Mouse (Mus musculus) heart, embryonic 14.5 days (tissue): ENCODE measurements around the gene Fam228b. TPM values are rescaled to one million over a fixed set of nuclear protein-coding genes. Genes with fewer than 3 reads are reported as not detected.
"Not testable (repeated sequence)": the region's sequence is repeated elsewhere in the genome, so short reads cannot be mapped to it uniquely, and the experiment has no call there.

Experiments used
- ATAC-seq: fragments of 200-750 bp; cut with Nextera tagmentation; 2 replicates; pipeline ENCODE4 v1.8.0; 2017; ENCODE audit warnings: low read depth, moderate TSS enrichment; ENCODE audit not compliant: insufficient number of reproducible peaks, insufficient read depth, low FRiP score
- H3K27ac ChIP-seq, 2 experiments: fragments of 200-500 bp in 1 of 2; fragments of 300-500 bp in 1 of 2; sonication (generic) in 1 of 2; replicated peaks in 1 of 2; 2 replicates each; pipeline ENCODE4 v1.5.1; 2012 to 2014; ENCODE audit warnings: low read depth in 2 of 2, low read length in 2 of 2, control low read depth in 1 of 2, mild to moderate bottlenecking in 1 of 2, mixed read lengths in 1 of 2; ENCODE audit not compliant: control insufficient read depth in 1 of 2, insufficient read depth in 1 of 2
- H3K27me3 ChIP-seq: fragments of 300-500 bp; sonication (generic); 2 replicates; pipeline ENCODE4 v1.6.1; 2014; ENCODE audit warnings: mild to moderate bottlenecking, low read length, control low read depth; ENCODE audit not compliant: control insufficient read depth, insufficient read depth
- H3K36me3 ChIP-seq: fragments of 300-500 bp; sonication (generic); 2 replicates; pipeline ENCODE4 v1.6.1; 2014; ENCODE audit warnings: mild to moderate bottlenecking, control low read depth, low read length, mixed read lengths; ENCODE audit not compliant: control insufficient read depth, insufficient read depth
- H3K4me1 ChIP-seq, 2 experiments: fragments of 200-500 bp in 1 of 2; fragments of 300-500 bp in 1 of 2; sonication (generic) in 1 of 2; 2 replicates each; pipeline ENCODE4 v1.6.1; 2012 to 2014; ENCODE audit warnings: low read length in 2 of 2, control low read depth in 1 of 2, mixed read lengths in 1 of 2; ENCODE audit not compliant: control insufficient read depth in 2 of 2, insufficient read depth in 2 of 2
- H3K4me2 ChIP-seq: fragments of 300-500 bp; sonication (generic); 2 replicates; pipeline ENCODE4 v1.6.1; 2014; ENCODE audit warnings: mild to moderate bottlenecking, low read length
- H3K4me3 ChIP-seq, 2 experiments: fragments of 200-500 bp in 1 of 2; fragments of 300-500 bp in 1 of 2; sonication (generic) in 1 of 2; 2 replicates each; pipeline ENCODE4 v1.5.1; 2012 to 2014; ENCODE audit warnings: low read length in 2 of 2, mild to moderate bottlenecking in 2 of 2, control low read depth in 1 of 2, low read depth in 1 of 2, moderate library complexity in 1 of 2; ENCODE audit not compliant: control insufficient read depth in 1 of 2, insufficient read depth in 1 of 2
- H3K9ac ChIP-seq: fragments of 300-500 bp; sonication (generic); 2 replicates; pipeline ENCODE4 v1.6.1; 2014; ENCODE audit warnings: mild to moderate bottlenecking, low read length
- H3K9me3 ChIP-seq: fragments of 300-500 bp; sonication (generic); 2 replicates; pipeline ENCODE4 v1.6.1; 2016; ENCODE audit warnings: low read length, control low read depth; ENCODE audit not compliant: control insufficient read depth
- WGBS: fragments of 180-500 bp; shearing (Covaris S2); extraction: QIAGEN DNeasy Blood & Tissue Kit; methylation state at CpG from one replicate; pipeline ENCODE4 v1.1.7; 2014; 5-methylcytosine and 5-hydroxymethylcytosine counted together
- polyA plus RNA-seq: library from polyadenylated mRNA; unstranded; fragments of >200 nt; fragmentation: Nextera tagmentation; extraction: Ambion mirVana; gene quantifications from 2 replicates; pipeline ENCODE4 v1.2.1, GENCODE M21; 2014

Gene Fam228b
- polyA plus RNA-seq, 1 experiment from 2014 or later: 4.6 TPM

GRCm38 (mm10) chr12:4706175-4706574, 62.9 kb downstream of the Fam228b start:
- Histone ChIP-seq H3K4me2 (no peak overlapping the region), H3K36me3 (peaks cover 66% of the 10 kb centered on the region), H3K9ac (no peak overlapping the region), H3K9me3 (no peaks in the 10 kb centered on the region), H3K27ac (no peak overlapping the region), H3K27me3 (no peaks in the 10 kb centered on the region), H3K4me3 (no peak overlapping the region), H3K4me1 (peaks cover 3% of the 10 kb centered on the region in 2 experiments; a peak in 2 of 4 replicates)
- WGBS: 88% methylated on average over 5 of the region's 5 CpGs
- ATAC-seq: no peak

GRCm38 (mm10) chr12:4705626-4706025, 63.4 kb downstream of the Fam228b start:
- H3K27ac ChIP-seq, H3K9me3 ChIP-seq, ATAC-seq, H3K9ac ChIP-seq, H3K4me2 ChIP-seq, H3K4me1 ChIP-seq, H3K4me3 ChIP-seq, H3K27me3 ChIP-seq: not testable (repeated sequence)
- peaks cover 67% of the 10 kb centered on the region for H3K36me3 ChIP-seq
- 28% methylated on average over 6 of the region's 6 CpGs for WGBS

- no peak overlapping the region for H3K4me3 ChIP-seq
- no peak overlapping the region for H3K27ac ChIP-seq
- WGBS: 89% methylated on average over 1 of the region's 1 CpGs
- no peaks in the 10 kb centered on the region for H3K9me3 ChIP-seq
- peaks cover 0 to 5% of the 10 kb centered on the region in 2 experiments; a peak in 1 of 4 replicates for H3K4me1 ChIP-seq
- no peak for ATAC-seq
- H3K9ac ChIP-seq: no peak overlapping the region
- no peaks in the 10 kb centered on the region for H3K27me3 ChIP-seq
- no peak overlapping the region for H3K4me2 ChIP-seq
- peaks cover 26% of the 10 kb centered on the region for H3K36me3 ChIP-seq
Measured at GRCm38 (mm10) chr12:4694534-4694933, 74.5 kb downstream of the Fam228b start.

GRCm38 (mm10) chr12:4691193-4691592, 77.9 kb downstream of the Fam228b start:
- Histone ChIP-seq H3K4me1 (peaks cover 0 to 5% of the 10 kb centered on the region in 2 experiments; a peak in 1 of 4 replicates), H3K27ac (no peak overlapping the region), H3K36me3 (0 out of 2 replicates have a peak, but pooled peaks cover 7% of the 10 kb centered on the region), H3K4me2 (no peak overlapping the region), H3K9ac (no peak overlapping the region), H3K27me3 (no peaks in the 10 kb centered on the region), H3K4me3 (no peak overlapping the region), H3K9me3 (no peaks in the 10 kb centered on the region)
- 93% methylated on average over 3 of the region's 3 CpGs for WGBS
- no peak for ATAC-seq

Other genes with a start within 250 kb of the Fam228b start
- gene Itsn2, start 176.6 kb downstream of the Fam228b start, polyA plus RNA-seq: 47.2 and 48.4 TPM in 2 replicates
- not detected in 2 replicates for gene Gm3625, start 176.3 kb downstream of the Fam228b start, polyA plus RNA-seq
- gene Fam228a, start 30.8 kb downstream of the Fam228b start, polyA plus RNA-seq: 0.24 and 0.39 TPM in 2 replicates
- gene Pfn4, start 245 bp downstream of the Fam228b start, polyA plus RNA-seq: 2.6 and 2.8 TPM in 2 replicates
- 150 and 173 TPM in 2 replicates for gene Sf3b6, start 48.3 kb upstream of the Fam228b start, polyA plus RNA-seq
- gene Fkbp1b, start 72.3 kb upstream of the Fam228b start, polyA plus RNA-seq: 11.4 and 13.0 TPM in 2 replicates
- 13.8 and 14.4 TPM in 2 replicates for gene Wdcp, start 74.0 kb upstream of the Fam228b start, polyA plus RNA-seq
- gene Mfsd2b, start 105.1 kb upstream of the Fam228b start, polyA plus RNA-seq: 1.7 and 1.8 TPM in 2 replicates
- 31.1 and 34.2 TPM in 2 replicates for gene Ubxn2a, start 138.4 kb upstream of the Fam228b start, polyA plus RNA-seq
- gene Atad2b, start 148.1 kb upstream of the Fam228b start, polyA plus RNA-seq: 13.0 and 15.0 TPM in 2 replicates